Mouse (Mus musculus): ENCODE measurements around the gene Serpina3b. TPM values are rescaled to one million over a fixed set of nuclear protein-coding genes. Genes with fewer than 3 reads are reported as not detected.

The Serpina3b gene
- polyA plus RNA-seq, 1 experiment from 2014 or later: not detected

GRCm38 (mm10) chr12:104186041-104186581 is 58.3 kb downstream of the Serpina3b start:
- Histone ChIP-seq H3K9ac (ENCODE audit: low read length) (no peak overlapping the region), H3K27me3 (ENCODE audit: control insufficient read depth, insufficient read depth, low read length) (no peaks in the 10 kb centered on the region; the same call in 1 of the 2 replicates), H3K4me2 (ENCODE audit: low read depth, low read length) (no peak overlapping the region), H3K4me1 (ENCODE audit: control insufficient read depth, insufficient read depth, low read length) (no peaks in the 10 kb centered on the region), H3K9me3 (replicated peaks; ENCODE audit: control insufficient read depth, low read length) (no peaks in the 10 kb centered on the region), H3K36me3 (ENCODE audit: control insufficient read depth, insufficient read depth) (no peaks in the 10 kb centered on the region), H3K4me3 (ENCODE audit: low read length) (no peak overlapping the region), H3K27ac (ENCODE audit: low read length) (no peak overlapping the region)
- 0 out of 2 replicates have a peak, but pooled peaks have one; percentile 23 for ATAC-seq (replicated peaks; ENCODE audit: extremely low read depth, insufficient read depth, low FRiP score)
- WGBS: 69% methylated on average over 3 of the region's 3 CpGs

Other genes with a start within 250 kb of the Serpina3b start
- gene Serpina1c, start 223.1 kb upstream of the Serpina3b start, polyA plus RNA-seq (2015; fragmentation: Nextera tagmentation; extraction: Ambion mirVana): 0.55 TPM in 1 of 2 replicates, not detected in the other
- 0.22 and 0.85 TPM in 2 replicates for gene Serpina1e, start 169.0 kb upstream of the Serpina3b start, polyA plus RNA-seq (2015; fragmentation: Nextera tagmentation; extraction: Ambion mirVana)
- gene Serpina11, start 138.0 kb upstream of the Serpina3b start, polyA plus RNA-seq (2015; fragmentation: Nextera tagmentation; extraction: Ambion mirVana): not detected in 2 replicates
- gene Serpina9, start 114.2 kb upstream of the Serpina3b start, polyA plus RNA-seq (2015; fragmentation: Nextera tagmentation; extraction: Ambion mirVana): 0.22 and 0.37 TPM in 2 replicates
- not detected in 2 replicates for gene Serpina12, start 83.6 kb upstream of the Serpina3b start, polyA plus RNA-seq (2015; fragmentation: Nextera tagmentation; extraction: Ambion mirVana)
- gene Serpina5, start 26.9 kb upstream of the Serpina3b start, polyA plus RNA-seq (2015; fragmentation: Nextera tagmentation; extraction: Ambion mirVana): not detected in 2 replicates
- not detected in 2 replicates for gene Serpina3a, start 15.3 kb upstream of the Serpina3b start, polyA plus RNA-seq (2015; fragmentation: Nextera tagmentation; extraction: Ambion mirVana)
- 0.11 TPM in 1 of 2 replicates, not detected in the other for gene Serpina3c, start 25.9 kb downstream of the Serpina3b start, polyA plus RNA-seq (2015; fragmentation: Nextera tagmentation; extraction: Ambion mirVana)
- 0.16 and 0.51 TPM in 2 replicates for gene Serpina3f, start 86.5 kb downstream of the Serpina3b start, polyA plus RNA-seq (2015; fragmentation: Nextera tagmentation; extraction: Ambion mirVana)
- 7.1 and 15.4 TPM in 2 replicates for gene Serpina3g, start 108.2 kb downstream of the Serpina3b start, polyA plus RNA-seq (2015; fragmentation: Nextera tagmentation; extraction: Ambion mirVana)
- gene Serpina3i, start 135.1 kb downstream of the Serpina3b start, polyA plus RNA-seq (2015; fragmentation: Nextera tagmentation; extraction: Ambion mirVana): 2.0 and 4.2 TPM in 2 replicates
- gene Serpina3j, start 186.6 kb downstream of the Serpina3b start, polyA plus RNA-seq (2015; fragmentation: Nextera tagmentation; extraction: Ambion mirVana): 0.06 and 0.25 TPM in 2 replicates
- not detected in 2 replicates for gene Serpina3k, start 210.5 kb downstream of the Serpina3b start, polyA plus RNA-seq (2015; fragmentation: Nextera tagmentation; extraction: Ambion mirVana)
- not detected in 2 replicates for gene Serpina3m, start 210.5 kb downstream of the Serpina3b start, polyA plus RNA-seq (2015; fragmentation: Nextera tagmentation; extraction: Ambion mirVana)

Data from heart, embryonic 16.5 days (tissue).